14 mouse cellular contexts compared by ENCODE assay signal in the genomic region with DNA sequence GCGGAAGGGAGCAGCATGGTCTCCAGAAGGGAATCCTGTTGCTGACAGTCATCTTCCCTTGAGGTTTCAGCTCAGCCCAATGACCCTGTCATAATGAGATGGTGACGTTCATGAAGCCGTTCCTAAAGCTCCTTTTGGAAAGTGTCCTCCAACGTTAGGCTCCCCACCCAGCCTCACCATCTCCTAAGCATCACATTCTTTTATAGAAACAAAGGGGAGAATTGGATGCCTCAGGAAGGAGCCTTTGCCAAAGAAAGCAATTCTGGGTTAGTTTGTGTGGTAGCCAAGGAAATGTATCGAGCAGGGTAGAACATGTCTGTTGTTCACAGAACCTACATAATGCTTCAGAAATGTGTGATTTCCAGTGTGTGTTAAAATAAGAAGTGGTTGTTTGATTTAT.
"Had no signal": no experiment of that assay in that cellular context is flagged by ENCODE, and none has a peak within 500 bp of the region (broad histone marks: within the 10 kb centered on the region; RNA-seq: fewer than 3 reads in every experiment).

No protein-coding gene starts in this region.

- H3K4me3 ChIP-seq: limb, embryonic 10.5 days; limb, embryonic 13.5 days; liver, embryonic 13.5 days had no signal

- DNase-seq: kidney, adult 2 months; kidney, postnatal 25 days; liver, embryonic 13.5 days; lung, adult 2 months; lung, postnatal 14 days; lung, postnatal 4 days; midbrain, embryonic 14.5 days; right cerebral cortex, postnatal 4 days; thymus, postnatal 25 days had no signal

- ATAC-seq: intestine, postnatal 0 days had no signal

- H3K27ac ChIP-seq: kidney, postnatal 0 days; limb, embryonic 10.5 days; limb, embryonic 13.5 days; liver, embryonic 13.5 days; stomach, postnatal 0 days had no signal
